Mouse (Mus musculus): ENCODE measurements around the gene Olfr70. TPM values are rescaled to one million over a fixed set of nuclear protein-coding genes. Genes with fewer than 3 reads are reported as not detected.

Olfr70 gene
- total RNA-seq (2021) = not detected
- long read RNA-seq, experiment 1 = 0 reads
- long read RNA-seq, experiment 2 = 0 reads

- Histone ChIP-seq H3K4me3 (no peak within 1 kb of the TSS), H3K27ac (no peak within 1 kb of the TSS)
- intact Hi-C loops (cut with DNase I) = no loop called here
- TF ChIP-seq CTCF (IDR thresholded peaks at IDR 0.05) = no peak
- DNase-seq = no peak
These were observed at the start of gene Olfr70 for GRCm38 (mm10) chr4:43700707-43701106. Olfr70 (minus strand) TSS chr4:43700807.

- H3K27ac ChIP-seq = no peak overlapping the region
- intact Hi-C loops (cut with DNase I) = loop anchor here (2.0 to 10.0 kb wide), 2 partner anchors 118 to 240 kb away; partner anchors contain the start of gene Ccin
- DNase-seq = no peak
- peak; percentile 74 for TF ChIP-seq CTCF (IDR thresholded peaks at IDR 0.05)
- H3K4me3 ChIP-seq = no peak overlapping the region
These were observed 44.6 kb upstream of the Olfr70 start for GRCm38 (mm10) chr4:43745187-43745586.

- Histone ChIP-seq H3K4me3 (no peak overlapping the region), H3K27ac (peak overlapping the region; percentile 71)
- peak; percentile 63 for TF ChIP-seq CTCF (IDR thresholded peaks at IDR 0.05)
- no peak for DNase-seq
- intact Hi-C loops (cut with DNase I) = loop anchor here (10.0 kb wide), 1 partner anchor 242 kb away; the partner anchor contains the start of gene Ccin
These were observed 42.5 kb upstream of the Olfr70 start for GRCm38 (mm10) chr4:43743099-43743498.

DNA sequence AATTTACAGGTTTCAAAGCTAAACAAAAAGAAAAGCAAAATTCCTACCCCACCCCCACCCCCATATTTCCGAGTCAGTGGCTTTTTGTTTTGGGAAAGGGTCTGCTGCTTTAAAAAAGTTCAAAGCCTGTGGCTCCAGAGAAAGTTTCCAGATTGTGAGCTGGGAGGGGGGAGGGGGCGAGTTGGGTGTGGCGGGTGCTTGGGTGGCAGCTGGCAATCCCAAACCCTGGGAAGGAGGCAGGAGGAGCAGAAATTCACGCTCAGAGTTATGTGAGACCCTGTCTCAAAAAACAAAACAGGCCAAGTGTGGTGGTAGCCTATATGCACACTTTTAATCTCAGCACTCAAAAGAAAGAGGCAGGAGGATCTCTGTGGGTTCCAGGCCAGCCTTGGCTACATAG lies 42.0 kb upstream of the Olfr70 start:
- no peak for TF ChIP-seq CTCF (IDR thresholded peaks at IDR 0.05)
- intact Hi-C loops (cut with DNase I) = loop anchor here (10.0 kb wide), 1 partner anchor 242 kb away; the partner anchor contains the start of gene Ccin
- no peak for DNase-seq
- Histone ChIP-seq H3K4me3 (no peak overlapping the region), H3K27ac (peak overlapping the region; percentile 71)

DNA sequence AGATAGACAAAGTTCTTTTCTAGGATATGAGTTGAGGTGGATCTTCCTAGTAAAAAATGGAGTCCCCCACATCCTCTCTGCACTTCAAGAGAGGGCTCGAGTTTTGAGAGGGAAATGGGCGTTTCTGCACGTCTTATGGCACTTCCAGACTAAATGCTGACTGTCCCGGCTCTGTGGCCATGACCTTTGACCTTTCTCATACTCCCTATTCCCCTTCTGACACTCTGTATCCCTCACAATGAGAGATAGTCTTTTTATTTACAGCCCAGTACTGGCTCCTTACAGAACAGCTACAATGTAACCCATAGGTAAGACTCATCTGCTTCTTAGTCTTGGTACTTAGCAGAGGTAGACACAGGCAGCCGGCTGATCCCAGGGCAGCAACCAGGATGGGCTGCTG lies 40.9 kb upstream of the Olfr70 start:
- no peak for DNase-seq
- intact Hi-C loops (cut with DNase I) = loop anchor here (10.0 kb wide), 1 partner anchor 243 kb away; the partner anchor contains the start of gene Ccin
- no peak for TF ChIP-seq CTCF (IDR thresholded peaks at IDR 0.05)
- H3K4me3 ChIP-seq = no peak overlapping the region
- H3K27ac ChIP-seq = peak overlapping the region; percentile 71

DNA sequence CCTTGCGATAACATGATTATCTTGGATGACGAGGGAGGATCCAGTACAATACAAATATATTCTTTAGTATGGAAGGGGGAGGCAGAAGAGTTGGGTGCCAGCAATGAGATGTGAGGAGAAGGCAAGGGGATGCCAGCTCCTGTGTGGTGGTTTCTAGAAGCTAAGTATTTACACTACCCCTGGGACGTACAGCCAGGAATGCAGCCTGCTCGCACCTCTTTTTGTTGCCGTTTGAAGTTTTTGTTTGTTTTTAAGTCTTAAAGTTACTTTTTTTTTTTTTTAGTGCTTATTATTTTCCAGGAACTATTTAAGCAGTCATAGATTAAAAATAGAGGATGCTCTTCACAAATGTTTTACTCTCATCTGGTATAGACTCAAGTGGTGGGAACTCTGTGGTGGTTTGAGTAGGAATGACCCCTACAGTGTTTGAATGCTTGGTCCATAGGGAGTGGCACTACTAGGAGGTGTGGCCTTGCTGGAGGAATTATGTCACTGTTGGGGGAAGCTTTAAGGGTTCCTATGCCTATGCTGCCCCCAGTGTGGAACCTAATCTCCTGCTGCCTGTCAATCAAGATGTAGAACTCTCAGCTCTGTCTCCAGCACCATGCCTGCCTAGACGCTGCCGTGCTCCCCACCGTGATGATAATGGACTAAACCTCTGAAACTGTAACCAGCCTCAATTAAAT lies 38.5 kb upstream of the Olfr70 start:
- intact Hi-C loops (cut with DNase I) = no loop called here
- Histone ChIP-seq H3K4me3 (no peak overlapping the region), H3K27ac (no peak overlapping the region)
- TF ChIP-seq CTCF (IDR thresholded peaks at IDR 0.05) = no peak
- no peak for DNase-seq

GRCm38 (mm10) chr4:43737144-43737543 lies 36.5 kb upstream of the Olfr70 start:
- DNase-seq = no peak
- TF ChIP-seq CTCF (IDR thresholded peaks at IDR 0.05) = no peak

GRCm38 (mm10) chr4:43733186-43733585 lies 32.6 kb upstream of the Olfr70 start:
- H3K4me3 ChIP-seq = peak overlapping the region; percentile 60
- H3K27ac ChIP-seq = peak overlapping the region; percentile 95
- intact Hi-C loops (cut with DNase I) = no loop called here
- TF ChIP-seq CTCF (IDR thresholded peaks at IDR 0.05) = no peak
- peak; percentile 79 for DNase-seq

More at GRCm38 (mm10) chr4:43737144-43737543, 36.5 kb upstream of the Olfr70 start:
- no peak overlapping the region for H3K4me3 ChIP-seq
- peak overlapping the region; percentile 67 for H3K27ac ChIP-seq
- intact Hi-C loops (cut with DNase I) = no loop called here

GRCm38 (mm10) chr4:43732171-43732570 lies 31.6 kb upstream of the Olfr70 start:
- Histone ChIP-seq H3K27ac (peak overlapping the region; percentile 95), H3K4me3 (peak overlapping the region; percentile 60)
- DNase-seq = peak; percentile 40
- TF ChIP-seq CTCF (IDR thresholded peaks at IDR 0.05) = no peak
- intact Hi-C loops (cut with DNase I) = no loop called here

- TF ChIP-seq CTCF (IDR thresholded peaks at IDR 0.05) = peak; percentile 49
- intact Hi-C loops (cut with DNase I) = no loop called here
- peak; percentile 51 for DNase-seq
- Histone ChIP-seq H3K4me3 (peak overlapping the region; percentile 60), H3K27ac (peak overlapping the region; percentile 95)
These were observed 30.2 kb upstream of the Olfr70 start for GRCm38 (mm10) chr4:43730750-43731297.

DNA sequence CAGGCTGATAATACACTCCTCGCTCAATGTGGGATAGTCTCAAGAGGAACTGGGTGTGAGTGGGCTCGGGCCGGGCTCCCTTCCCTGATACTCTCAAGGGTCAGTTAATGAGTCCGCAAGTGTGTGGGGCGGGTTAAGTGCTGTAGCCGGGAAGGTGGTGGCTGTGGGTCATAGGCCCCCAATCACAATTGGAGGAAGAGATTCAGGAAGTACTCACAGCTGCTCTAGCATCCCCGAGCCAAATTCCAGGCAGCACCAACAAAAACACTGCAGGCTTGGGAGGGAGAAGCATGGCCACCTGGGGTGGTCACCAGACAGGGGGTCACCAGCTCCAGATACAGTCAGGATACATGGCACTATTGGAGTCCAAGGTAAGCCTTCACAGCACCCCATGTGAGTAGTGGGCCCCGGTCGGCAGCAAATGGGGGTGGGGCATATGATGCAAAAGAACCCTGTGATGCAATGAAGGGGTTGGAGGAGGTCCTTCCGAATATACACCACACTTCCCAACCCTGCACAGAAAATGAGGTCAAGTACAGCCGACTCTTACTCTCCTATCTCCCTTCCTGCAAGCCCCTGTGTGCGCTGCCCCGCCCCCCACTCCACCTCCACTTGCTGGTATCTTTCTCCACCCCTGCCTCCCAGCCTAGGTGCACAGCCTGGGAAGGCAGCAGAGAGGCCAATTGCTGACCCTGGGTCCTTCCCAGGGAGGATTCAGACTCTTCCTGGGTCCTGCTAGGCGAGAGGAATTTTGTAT lies 29.4 kb upstream of the Olfr70 start, which contains the start of gene Spaar:
Spaar (plus strand) TSS at position 241 of the 757 bp plus-strand sequence.
- no peak for TF ChIP-seq CTCF (IDR thresholded peaks at IDR 0.05)
- H3K4me3 ChIP-seq = peak within 1 kb of the TSS; percentile 60
- intact Hi-C loops (cut with DNase I) = loop anchor here (5.0 kb wide), 1 partner anchor 132 kb away; no protein-coding TSS in a partner anchor
- peak; percentile 74 for DNase-seq
- peak within 1 kb of the TSS; percentile 95 for H3K27ac ChIP-seq

GRCm38 (mm10) chr4:43729126-43729525 lies 28.5 kb upstream of the Olfr70 start:
- DNase-seq = no peak
- TF ChIP-seq CTCF (IDR thresholded peaks at IDR 0.05) = no peak
- peak overlapping the region; percentile 60 for H3K4me3 ChIP-seq
- peak overlapping the region; percentile 95 for H3K27ac ChIP-seq
- intact Hi-C loops (cut with DNase I) = loop anchor here (5.0 kb wide), 1 partner anchor 133 kb away; no protein-coding TSS in a partner anchor

Data from gastrocnemius, adult 2 months (tissue).